Mouse (Mus musculus): ENCODE results near the gene Col24a1.

Gene Col24a1

GRCm38 (mm10) chr3:145292337-145293134, at the start of gene Col24a1:
Col24a1 (plus strand) TSS chr3:145292472.
- in situ Hi-C loops (cut with MboI, MseI) = no loop called here

- in situ Hi-C loops (cut with MboI, MseI) = no loop called here
Measured at GRCm38 (mm10) chr3:145248040-145248439, 44.2 kb upstream of the Col24a1 start.

GRCm38 (mm10) chr3:145253066-145253465, 39.2 kb upstream of the Col24a1 start:
- in situ Hi-C loops (cut with MboI, MseI) = no loop called here

DNA sequence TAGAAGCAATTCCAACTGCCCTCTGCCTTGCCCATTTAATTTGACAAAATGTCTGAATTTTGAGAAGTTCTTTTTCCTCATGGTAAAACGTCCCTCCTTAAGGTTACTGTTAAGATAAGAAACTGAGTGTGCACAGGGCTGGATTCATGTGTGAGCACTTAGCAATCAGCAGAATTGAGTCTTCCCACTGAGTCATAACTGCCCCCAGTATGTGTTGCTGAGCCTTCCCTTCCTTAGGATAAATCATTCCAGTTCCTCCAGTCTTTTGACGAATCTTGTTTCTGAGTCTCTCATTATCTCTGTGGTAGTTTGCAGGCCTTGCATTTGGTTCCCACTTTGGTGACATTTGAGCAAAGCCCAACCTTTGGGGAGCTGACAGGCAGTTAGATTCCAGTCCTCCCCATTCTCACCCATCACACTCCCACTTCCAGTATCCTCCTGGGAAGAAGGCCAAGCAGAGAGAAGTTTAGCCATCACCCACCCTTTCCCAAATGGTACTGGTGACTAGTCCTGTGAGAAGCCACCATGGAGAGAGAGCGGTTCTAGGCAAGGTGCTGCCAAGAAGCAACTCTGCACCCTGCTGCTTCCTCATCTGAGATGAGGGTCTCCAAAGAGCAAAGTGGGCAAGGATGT, 37.4 kb upstream of the Col24a1 start:
- in situ Hi-C loops (cut with MboI, MseI) = no loop called here

GRCm38 (mm10) chr3:145256647-145257046, 35.6 kb upstream of the Col24a1 start:
- in situ Hi-C loops (cut with MboI, MseI) = no loop called here

- in situ Hi-C loops (cut with MboI, MseI) = no loop called here
Measured at GRCm38 (mm10) chr3:145259678-145260077, 32.6 kb upstream of the Col24a1 start.

DNA sequence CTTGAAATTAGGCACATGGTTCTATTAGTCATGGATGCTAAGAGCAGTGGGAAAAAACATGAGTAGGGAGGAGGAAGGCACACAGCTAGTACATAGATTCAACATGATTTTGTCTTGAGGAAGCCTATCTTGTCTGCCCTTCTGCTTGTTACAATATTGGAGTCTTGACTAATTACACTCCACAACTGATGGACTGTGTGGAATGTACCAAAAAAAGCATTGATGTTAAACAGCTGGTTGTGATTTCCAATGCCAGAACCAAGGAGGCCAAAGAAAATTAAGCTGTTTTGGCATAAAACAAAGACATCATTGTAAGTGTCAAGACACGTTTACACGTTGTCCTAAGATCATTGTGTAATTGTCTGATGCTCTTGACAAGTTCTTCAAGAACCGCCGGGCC, 29.1 kb upstream of the Col24a1 start:
- in situ Hi-C loops (cut with MboI, MseI) = no loop called here

DNA sequence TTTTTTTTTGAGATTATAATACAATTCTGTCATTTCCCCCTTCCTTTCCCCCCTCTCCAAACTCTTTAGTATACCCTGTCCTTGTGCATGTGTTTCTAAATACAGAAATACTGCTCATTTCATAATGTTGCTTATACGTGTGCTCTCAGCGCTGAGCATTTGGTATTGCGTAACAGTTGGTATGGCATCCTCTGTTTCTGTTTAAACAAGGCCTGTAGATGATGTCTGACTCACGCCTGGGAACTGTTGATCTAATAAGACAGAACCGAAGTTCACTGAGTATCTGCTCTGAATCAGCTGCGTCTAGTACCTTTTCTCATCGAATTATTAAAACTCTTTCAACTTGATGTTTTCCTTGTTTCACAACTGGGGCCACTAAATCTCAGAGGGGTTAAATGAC, 24.2 kb upstream of the Col24a1 start:
- in situ Hi-C loops (cut with MboI, MseI) = no loop called here

GRCm38 (mm10) chr3:145274191-145274590, 18.1 kb upstream of the Col24a1 start:
- in situ Hi-C loops (cut with MboI, MseI) = no loop called here

- in situ Hi-C loops (cut with MboI, MseI) = no loop called here
Measured at GRCm38 (mm10) chr3:145293207-145293606, 935 bp downstream of the Col24a1 start.

DNA sequence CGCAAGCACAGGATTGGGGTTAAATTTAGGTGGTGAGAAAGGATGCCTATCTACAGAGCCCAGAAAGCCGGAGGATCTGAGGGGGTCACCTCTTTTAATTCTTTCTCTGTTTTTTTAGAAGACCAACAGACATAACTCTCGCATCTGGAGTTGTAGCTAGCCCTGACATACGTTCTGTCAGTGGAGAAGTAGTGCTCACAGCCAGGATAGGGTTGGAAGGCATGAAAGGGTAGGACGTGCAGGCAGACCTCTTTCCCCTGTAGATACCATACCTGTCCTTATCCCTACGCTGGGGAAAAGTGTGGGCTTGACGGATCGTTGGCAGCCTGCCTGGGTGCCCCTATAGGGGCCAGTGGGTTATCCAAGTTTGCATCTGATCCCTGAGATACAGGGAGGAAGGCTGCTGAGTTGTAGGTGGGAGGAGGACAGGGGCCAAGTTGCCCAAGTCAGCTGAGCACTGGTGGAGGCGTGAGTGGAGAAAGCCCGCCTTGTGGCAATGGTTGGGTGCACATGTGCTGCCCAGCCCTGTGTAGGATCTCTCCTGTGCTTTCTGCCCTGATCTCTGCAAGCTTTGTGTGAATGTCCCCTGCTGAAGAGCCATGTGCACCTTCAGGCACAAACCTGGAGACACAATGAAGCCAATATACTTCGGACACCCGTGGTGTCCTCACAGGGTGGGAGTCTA, 1.5 kb downstream of the Col24a1 start:
- in situ Hi-C loops (cut with MboI, MseI) = no loop called here

DNA sequence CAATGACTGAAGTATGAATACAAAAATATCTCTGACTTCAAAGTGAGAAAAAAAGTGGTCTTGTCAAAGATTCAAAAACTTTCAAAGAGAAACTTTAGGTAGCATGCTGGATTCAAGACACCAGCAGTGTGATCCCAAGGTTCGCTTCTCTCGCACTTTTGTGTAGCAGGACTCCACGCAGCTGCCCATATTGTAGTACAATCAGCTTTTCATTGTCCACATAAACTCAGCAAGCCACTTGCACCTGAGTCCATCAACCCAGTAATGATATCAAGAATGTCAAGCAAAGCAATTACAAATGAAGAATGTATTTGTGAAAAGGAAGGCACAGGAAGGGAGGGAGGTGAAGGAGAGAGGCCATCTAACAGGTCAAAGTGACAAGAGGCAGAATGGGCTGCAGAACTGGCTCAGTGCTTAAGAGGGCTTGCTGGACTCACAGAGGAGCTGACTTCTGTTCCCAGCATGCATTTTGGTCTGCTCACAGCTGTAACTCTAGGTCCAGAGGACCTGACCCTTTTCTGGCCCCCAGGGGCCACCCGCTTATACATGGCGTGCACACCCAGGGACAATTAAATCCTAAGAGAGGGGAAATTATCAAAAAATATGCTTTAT, 7.8 kb downstream of the Col24a1 start:
- in situ Hi-C loops (cut with MboI, MseI) = no loop called here

DNA sequence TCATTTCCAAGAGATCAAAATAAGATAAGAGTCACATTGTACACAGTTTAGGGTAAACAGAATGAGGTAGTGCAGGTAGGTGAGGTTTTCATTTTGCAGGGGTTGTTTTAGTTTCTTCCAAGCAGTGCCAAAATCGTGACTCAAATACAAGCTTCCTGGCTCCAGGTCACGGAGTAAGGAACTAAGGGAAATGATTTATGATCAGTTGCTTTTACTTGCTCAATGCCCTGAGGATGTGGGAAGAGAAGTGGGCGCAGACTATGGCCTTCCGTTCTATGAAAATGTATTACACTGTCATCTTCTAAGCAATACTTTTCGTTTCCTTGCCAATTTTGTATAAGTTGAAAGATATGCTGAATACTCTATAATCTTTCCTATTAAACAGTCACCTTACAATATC, 13.0 kb downstream of the Col24a1 start:
- in situ Hi-C loops (cut with MboI, MseI) = no loop called here

DNA sequence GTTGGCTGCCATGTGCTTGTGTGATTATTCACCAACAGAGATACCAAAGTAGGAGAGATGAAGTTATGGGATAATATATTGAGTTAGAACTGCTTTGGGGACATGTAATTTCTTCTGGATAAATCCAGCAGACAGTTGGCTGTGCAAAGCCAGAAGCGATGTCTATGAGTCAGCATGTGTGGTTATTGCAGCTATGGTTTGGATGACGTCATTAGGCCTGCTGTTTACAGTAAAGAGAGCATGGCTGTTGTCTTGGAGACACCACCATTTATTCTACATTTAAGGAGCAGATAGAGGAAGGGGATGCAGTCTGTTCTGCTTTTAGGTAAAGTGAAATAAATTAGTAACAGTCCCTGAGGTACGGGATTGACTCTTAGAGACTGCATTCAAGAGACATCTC, 14.9 kb downstream of the Col24a1 start:
- in situ Hi-C loops (cut with MboI, MseI) = no loop called here

GRCm38 (mm10) chr3:145320587-145321274, 28.5 kb downstream of the Col24a1 start:
- in situ Hi-C loops (cut with MboI, MseI) = no loop called here

- in situ Hi-C loops (cut with MboI, MseI) = no loop called here
Measured at GRCm38 (mm10) chr3:145325402-145325801, 33.1 kb downstream of the Col24a1 start.

DNA sequence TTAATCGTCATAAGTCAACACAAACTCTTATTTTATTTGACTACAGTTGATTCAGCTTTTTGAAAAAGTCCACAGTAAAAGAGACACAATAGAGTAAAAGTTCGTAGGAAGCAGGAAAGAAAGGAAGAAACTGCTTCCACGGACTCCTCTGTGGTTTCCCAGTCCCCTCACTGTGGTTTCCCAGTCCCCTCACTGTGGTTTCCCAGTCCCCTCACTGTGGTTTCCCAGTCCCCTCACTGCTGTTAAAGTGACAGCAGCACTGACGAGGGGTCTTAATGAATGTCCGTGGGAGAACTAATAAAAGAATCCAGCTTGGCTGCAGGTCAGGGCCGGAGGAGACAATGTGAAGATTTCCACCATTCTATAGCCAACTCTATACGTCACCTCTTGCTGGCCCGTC, 39.4 kb downstream of the Col24a1 start:
- in situ Hi-C loops (cut with MboI, MseI) = no loop called here

- in situ Hi-C loops (cut with MboI, MseI) = no loop called here
Measured at GRCm38 (mm10) chr3:145334046-145334445, 41.8 kb downstream of the Col24a1 start.

DNA sequence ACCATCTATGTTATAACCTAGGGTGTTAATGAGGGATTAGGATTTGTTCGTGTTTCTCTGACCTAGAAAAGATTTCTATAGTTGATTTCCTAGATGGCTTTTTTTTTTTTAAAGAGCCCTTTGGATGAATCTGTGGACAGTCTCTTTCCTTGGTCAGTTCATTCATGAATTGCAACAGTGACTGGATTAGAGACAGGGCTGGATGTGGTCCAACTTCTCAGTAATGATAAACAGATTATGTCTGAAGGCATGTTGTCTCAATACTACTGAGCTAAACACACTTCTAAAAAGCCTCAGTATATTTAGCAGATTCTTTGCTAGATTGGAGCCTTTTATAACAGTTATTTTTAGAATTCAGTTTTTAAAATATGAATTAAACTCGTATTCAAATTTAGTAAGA, 44.9 kb downstream of the Col24a1 start:
- in situ Hi-C loops (cut with MboI, MseI) = no loop called here

GRCm38 (mm10) chr3:145339851-145340499, 47.7 kb downstream of the Col24a1 start:
- in situ Hi-C loops (cut with MboI, MseI) = no loop called here

GRCm38 (mm10) chr3:145348690-145349089, 56.4 kb downstream of the Col24a1 start:
- in situ Hi-C loops (cut with MboI, MseI) = no loop called here
